Mouse (Mus musculus): ENCODE results near the gene Serpina7. TPM values are rescaled to one million over a fixed set of nuclear protein-coding genes. Genes with fewer than 3 reads are reported as not detected.

The Serpina7 gene
- not detected for total RNA-seq (2021)

DNA sequence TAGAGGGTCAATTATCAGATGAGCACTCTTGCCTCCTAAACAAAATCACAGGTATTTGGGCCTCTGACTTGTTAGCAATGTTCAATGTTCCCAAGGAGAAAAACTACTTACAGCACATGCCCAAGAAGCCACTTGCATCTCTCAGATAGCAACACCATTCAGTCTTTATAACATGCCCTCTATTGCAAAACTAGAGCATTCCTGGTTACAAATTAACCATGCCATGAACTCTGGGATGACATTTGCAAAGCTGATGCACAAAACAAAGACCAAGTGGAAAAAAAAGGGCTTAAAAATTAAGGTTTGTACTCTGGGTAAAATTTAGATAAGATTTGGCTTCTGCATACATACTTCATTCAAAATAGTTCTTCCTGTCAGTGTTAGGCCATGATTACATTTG is at the start of gene Serpina7:
Gene Serpina7 (minus strand): TSS at position 160 of the 400 bp plus-strand sequence.
- no peak for DNase-seq
- intact Hi-C loops (cut with DNase I): no loop called here

DNA sequence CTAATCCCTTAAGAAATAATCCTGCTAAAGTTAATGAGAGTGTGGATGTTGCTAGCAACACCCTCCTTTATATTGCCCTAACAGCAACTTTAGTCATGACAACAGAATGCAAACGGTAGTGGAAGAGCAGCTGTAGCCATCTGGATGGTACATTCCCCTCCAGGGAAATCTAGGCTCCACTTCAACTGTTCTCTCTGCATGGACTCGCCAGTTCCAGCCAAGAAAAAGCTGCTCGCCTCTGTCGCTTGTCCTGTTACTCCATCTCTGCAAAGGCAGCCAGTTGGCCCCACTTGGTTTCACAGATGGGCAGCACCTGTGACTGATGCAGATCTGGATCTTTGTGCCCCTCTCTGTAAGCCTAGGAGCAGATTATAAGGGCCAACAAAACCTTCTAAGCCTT is 49.0 kb upstream of the Serpina7 start:
- DNase-seq: peak; percentile 2 to 5
- intact Hi-C loops (cut with DNase I): no loop called here

DNA sequence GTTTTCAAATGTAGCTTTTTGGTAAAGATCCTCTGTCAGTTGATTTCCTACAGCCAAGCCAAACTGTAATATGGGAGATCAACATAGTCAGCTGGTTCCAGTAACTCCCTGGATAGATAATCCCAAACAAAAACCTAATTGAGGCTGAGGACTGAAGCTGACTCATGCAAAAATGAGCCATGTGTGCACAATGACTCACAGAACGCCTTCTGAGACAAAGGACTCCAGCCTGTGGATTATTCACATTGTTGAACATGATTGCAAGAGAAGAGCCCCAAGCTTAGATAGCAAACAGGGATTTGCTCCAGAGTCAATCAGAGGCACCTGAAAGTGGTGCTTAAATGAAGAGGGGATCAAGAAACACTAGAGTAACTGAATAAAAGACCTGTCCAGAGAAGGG is 12.2 kb upstream of the Serpina7 start:
- intact Hi-C loops (cut with DNase I): no loop called here
- no peak for DNase-seq

DNA sequence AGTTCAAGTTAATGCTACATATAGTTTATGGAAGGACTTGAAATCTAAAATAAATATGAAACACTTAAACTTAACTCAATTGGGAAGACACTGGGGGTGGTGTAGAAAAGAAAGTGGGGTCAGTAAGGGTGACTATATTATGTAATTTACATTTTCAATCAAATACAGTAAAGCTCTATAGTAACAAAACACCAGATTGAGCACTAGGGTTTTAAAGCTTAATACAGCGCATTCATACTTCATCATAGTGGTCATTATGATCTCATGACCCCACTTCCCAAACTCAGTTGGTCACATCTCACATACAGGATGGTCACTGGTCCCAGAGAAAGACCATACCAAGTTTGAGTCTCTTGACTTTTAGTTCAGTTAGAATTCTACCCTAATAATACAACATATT is 907 bp upstream of the Serpina7 start, which contains the start of gene 4930513O06Rik:
Gene 4930513O06Rik (plus strand): TSS at position 301 of the 400 bp plus-strand sequence.
- intact Hi-C loops (cut with DNase I): no loop called here

DNA sequence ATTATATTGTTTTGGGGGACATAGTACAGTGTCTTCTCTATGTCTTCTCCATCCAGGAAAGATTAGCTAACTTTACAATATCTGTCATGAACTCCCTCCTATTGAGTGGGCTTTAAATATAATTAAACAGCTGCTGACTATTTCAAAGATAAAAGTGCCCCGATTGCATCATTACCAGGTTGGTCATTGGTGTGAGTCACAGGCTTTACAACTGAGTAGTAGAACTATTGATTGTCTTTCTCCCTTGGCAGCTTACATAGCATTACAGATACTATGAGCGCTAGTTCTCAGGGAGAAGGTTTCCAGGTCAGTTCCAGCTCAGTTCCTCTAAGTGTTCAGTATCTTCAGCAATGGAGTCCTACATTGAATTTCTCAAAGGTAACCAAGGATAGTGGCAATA is 6.5 kb downstream of the Serpina7 start:
- DNase-seq: no peak
- intact Hi-C loops (cut with DNase I): no loop called here

More for the DNA sequence above, 907 bp upstream of the Serpina7 start, which contains the start of gene 4930513O06Rik:
- no peak for DNase-seq

DNA sequence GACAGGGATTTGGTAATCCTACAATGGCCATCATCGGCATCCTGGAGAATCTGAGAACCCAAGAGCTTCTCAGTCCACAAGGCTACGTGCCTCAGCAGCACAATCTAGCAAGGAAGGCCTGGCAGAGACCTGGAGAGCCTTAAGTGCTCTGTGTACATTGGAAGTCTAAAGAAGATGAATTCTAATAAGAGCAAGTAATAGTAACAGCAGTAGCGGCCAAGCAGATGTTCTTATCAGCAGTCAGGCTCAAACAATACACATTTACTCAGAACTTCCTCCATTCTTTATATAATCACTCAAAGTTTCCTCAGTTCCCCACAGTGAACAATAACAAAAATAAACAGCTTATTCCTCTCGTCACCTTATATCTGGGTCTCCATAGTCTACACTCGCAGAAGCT is 21.0 kb downstream of the Serpina7 start:
- no peak for DNase-seq
- intact Hi-C loops (cut with DNase I): no loop called here

DNA sequence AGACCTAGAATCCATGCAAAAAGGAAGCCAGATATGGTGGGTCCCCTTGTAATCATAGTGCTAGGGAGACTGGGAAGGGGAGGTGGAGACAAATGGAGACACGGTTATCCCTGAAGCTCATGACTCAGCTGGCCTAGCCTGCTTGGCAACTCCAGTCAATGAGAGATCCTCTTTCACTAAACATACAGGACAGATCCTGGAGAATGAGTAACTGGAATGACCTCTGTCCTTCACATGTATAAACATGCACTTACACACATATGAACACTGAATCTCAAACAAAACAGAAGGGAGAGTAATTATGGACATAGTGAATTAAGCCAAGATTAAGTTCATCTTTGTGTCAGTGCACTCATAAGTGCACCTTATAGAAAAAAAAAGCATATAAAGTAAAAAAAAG is 31.9 kb downstream of the Serpina7 start:
- intact Hi-C loops (cut with DNase I): no loop called here
- no peak for DNase-seq

DNA sequence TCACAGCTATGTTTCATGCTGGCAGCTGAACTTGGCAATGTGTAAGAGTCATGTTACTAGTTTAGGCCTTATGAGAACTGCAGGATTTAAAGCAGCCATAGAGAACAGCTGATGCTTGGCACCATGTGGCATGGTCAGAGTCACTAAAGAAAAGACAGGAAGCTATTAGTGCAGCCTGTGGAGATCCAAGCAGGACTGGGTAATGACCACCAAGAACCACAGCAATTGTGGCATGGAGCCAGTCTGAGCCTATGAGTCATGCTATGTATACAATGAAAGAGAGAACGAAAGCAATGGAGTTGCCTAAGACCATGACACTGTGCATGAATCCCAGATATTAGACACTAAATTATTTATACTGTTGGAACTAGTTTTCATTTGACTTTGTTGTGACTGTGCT is 33.1 kb downstream of the Serpina7 start:
- intact Hi-C loops (cut with DNase I): no loop called here
- no peak for DNase-seq

DNA sequence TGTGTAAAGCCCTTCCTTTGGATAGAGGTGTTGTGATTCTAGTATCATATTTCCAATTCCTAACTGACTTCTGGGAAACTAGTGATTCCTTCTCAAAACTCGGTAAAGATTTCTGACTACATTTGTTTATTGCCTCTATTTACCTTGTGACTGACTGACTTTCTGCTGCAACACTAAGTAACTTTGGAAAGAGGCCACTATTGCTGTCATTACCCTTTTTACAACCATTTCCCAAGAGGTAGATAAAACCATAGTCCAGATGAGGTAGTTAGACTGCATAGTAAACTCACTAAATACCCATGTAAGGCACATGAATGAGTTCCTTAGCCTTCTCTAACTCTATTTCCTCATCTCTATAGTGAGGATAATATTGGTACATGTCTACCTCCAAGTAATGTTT is 43.9 kb downstream of the Serpina7 start:
- intact Hi-C loops (cut with DNase I): no loop called here
- no peak for DNase-seq

DNA sequence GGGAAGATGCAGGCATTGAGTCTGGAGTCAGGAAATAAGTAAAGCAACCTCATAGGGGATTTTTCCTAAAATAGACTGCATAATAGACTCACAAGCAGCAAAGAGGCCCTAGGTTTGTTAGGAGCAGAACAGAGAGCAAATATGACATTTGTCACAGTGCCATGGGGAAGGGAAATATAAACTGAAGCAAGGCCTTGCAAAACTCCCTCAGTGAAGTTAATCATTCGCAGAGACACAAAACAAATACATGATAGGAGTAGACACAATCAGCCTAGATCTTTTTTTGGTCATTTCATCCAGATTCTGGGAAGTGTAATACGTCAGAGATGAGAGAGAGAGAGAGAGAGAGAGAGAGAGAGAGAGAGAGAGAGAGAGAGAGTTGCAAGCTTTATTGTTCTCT is 45.7 kb downstream of the Serpina7 start:
- intact Hi-C loops (cut with DNase I): no loop called here
- no peak for DNase-seq

DNA sequence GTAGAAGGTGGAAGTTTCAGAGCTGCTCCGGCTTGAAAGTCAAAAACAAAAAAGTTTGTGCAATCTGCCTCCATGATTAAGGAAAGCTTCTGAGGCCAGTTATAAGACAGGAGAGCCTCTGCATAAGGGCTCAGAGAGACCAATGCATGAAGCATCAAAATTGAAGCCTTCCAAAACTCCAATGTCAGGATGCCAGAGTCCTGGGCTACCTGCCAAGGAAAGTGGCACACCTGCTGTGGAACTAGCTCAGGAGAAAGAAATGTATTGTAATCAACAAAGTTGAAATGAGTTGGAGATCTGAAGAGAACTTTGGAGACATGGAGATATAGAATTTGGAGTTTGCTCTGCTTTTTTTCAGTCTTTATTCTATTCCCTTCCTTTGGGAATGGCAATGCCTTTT is 47.4 kb downstream of the Serpina7 start:
- intact Hi-C loops (cut with DNase I): no loop called here

More for the DNA sequence above, 47.4 kb downstream of the Serpina7 start:
- no peak for DNase-seq

Other genes starting within 250 kb of the Serpina7 start
- gene Nrk, start 170.8 kb downstream of the Serpina7 start, total RNA-seq (2021): 1 to 10 TPM in 1 of 2 experiments, under 1 TPM in 1; 0.89 to 1.4 TPM
- not detected for gene 4930513O06Rik, start 1.0 kb upstream of the Serpina7 start, total RNA-seq (2021)
- gene 4933428M09Rik, start 94.0 kb upstream of the Serpina7 start, total RNA-seq (2021): not detected
- gene Mum1l1, start 124.8 kb upstream of the Serpina7 start, total RNA-seq (2021): 1 to 10 TPM; 1.7 to 2.2 TPM
- gene Trap1a, start 248.4 kb upstream of the Serpina7 start, total RNA-seq (2021): not detected